Mouse (Mus musculus) CD8-positive naive resting alpha-beta T cell, adult 2 months (primary cell): Measurements from ENCODE around the gene Kcnd3.
A peak's percentile ranks its signal among the peaks of the same experiment; 100 is the strongest.
"Not testable (repeated sequence)": the region's sequence is repeated elsewhere in the genome, so short reads cannot be mapped to it uniquely, and the experiment has no call there.

Source experiments
- DNase-seq, 2 experiments: peaks; one replicate each; pipeline ENCODE4 v3.0.0; 2022; ENCODE audit warnings: low read depth in 2 of 2, low spot score in 2 of 2

The Kcnd3 gene

DNA sequence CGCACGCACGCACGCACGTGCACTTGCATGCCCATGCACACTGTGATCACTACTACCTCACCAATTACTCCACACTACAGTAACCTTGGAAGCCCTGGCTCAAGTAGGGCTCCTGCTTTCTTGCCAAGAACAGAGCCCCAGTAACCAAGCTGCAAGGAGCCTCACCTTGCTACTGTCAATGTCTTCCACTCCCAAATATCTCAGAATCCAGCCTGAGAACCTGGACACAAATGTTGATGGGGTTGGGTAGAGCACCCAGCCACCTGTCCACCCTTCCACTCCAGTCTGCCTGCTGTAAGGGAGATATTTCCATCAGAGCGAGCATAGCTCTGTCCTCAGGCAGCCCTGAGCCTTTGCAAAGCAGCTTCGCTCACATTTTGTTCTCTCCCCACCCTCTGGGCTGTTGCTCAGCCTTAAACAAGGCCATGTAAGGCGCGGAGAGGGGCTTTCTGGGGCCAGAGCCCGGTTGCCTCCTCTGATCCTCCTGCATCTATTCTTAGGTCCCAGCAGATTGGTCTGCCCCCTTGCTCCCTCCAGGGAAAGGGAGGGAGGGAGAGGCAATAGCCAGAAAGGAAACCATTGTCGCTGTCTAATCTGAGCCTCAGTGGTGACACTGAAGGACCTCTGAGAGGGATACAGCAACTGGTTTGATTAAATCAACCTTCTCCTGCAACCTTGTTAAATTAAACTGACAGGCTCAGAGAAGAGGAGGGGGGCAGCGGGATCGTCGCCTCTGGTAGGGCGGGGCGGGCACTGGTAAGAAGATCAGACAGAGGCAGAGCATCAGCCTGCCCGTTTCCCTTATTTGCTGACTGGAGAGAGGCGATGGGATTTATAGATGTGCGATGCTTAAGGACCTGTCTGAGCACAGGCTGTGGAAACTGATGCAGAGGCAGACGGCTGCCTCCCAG is 243.6 kb downstream of the Kcnd3 start:
- no peak for DNase-seq

- DNase-seq: no peak
Measured at GRCm38 (mm10) chr3:105696387-105697147, 244.4 kb downstream of the Kcnd3 start.

DNA sequence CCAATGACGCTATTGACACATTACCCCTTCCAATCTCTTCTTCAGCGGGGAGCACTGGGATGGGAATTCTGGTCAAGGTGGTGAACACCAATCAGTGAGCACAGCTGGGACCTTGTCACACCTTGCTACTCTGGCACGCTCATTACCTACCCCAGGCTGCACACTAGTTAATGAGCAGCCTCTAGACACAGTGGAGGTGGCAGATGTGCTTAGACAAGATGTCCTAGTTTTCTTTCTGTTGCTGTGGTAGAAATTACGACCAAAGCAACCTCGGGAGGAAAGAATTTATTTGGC is 245.0 kb downstream of the Kcnd3 start:
- DNase-seq: no peak

DNA sequence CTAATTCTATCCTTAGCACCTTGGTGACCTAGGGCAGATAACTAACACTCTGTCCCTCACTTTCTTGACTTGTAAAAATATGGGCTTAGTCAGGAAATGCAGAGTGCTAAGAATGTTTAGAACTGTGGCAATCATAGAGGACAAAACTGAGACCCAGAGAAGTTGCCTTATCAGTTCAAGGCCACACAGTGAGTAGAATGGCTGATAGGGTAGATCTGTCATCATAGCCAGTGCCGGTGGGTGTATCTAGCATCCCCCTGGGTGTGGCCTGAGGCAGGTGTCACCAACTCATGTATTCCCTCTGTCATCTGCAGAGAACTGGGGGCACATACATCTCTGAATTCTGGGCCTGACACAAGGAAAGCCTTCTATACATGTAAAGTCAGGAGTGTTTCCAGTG is 246.2 kb downstream of the Kcnd3 start:
- DNase-seq: no peak

DNA sequence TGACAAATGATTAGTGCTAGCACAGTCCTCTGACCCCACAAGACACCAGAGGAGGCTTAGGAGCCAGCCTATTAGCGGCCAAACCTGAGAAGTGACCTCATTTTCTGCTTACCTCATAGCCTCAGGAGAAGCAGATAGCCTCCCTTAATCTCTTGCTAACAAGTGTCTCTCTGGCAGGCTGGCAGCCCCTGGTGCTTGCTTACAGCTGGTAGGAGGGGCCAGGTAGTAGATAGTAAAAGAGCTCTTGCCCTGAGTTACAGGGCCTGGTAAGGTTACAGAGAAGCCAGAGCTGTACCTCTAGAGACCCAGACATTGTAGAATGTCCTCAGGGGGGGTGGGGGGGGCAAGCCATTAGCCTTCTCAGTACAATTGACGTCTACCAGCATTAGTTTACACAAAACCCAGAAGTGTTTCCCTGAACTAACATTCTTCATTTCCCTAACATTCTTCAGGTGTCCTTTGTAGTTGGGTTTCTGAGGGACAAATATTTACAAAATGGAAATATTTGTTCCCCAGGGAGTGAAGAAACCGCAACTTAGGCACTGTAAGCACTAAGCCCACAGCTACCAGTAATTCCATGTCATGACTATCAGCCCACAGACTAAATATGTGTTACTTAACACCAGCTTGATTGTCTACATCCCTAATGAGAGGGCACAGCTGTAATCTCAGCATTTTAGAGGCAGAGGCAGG is 247.3 kb downstream of the Kcnd3 start:
- no peak for DNase-seq

DNA sequence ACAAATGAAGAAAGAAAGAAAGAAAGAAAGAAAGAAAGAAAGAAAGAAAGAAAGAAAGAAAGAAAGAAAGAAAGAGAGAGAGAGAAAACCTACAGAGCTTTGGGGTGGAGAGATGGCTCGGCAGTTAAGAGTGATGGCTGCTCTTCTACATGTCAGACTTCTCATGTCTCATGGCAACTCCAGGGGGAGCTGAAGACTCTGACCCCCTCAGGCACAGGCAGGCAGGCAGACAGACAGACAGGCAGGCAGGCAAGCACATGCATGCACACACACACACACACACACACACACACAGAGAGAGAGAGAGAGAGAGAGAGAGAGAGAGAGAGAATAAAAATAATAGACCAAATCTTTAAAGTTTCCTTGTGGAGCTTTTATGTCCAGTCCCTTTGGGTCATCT is 248.7 kb downstream of the Kcnd3 start:
- DNase-seq: not testable (repeated sequence)

DNA sequence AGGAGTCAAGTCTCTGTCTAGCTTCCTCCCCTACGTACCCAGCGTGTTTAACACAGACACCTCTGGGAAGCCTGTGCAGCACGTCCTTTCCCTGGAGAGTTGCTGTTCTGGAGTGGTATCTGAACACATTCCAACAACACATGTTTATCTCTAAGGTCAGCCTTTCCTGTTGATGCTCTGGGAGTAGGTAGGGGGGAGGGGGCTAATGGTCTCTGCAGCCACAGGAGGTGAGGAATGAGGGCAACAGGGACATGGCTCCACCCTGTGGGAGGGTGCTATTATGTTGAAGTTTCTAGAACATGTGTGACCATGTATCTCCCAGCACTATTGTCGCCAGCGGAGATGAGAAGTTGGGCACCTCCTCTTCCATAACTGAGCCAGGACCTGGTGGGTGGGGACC is 249.3 kb downstream of the Kcnd3 start:
- no peak for DNase-seq

DNA sequence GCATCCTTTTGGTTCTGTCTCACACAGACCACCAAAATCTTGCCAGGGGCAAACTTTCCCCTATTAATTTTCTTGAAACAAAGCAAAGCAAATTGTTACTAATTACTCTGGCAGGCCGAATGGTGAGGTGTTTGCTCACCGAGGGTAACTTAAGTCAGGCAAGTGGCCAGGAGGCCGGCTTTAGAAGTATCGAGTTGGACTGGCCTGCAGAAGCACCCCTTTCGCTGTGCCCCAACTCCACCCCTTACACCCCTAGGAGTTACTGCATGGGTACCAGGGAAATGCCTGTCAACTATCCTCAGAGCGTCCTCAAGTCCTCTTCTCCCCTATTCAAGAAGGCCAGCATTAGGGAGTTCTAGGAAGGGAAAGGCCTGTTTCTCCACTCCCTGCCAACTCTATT is 251.4 kb downstream of the Kcnd3 start:
- DNase-seq: no peak

DNA sequence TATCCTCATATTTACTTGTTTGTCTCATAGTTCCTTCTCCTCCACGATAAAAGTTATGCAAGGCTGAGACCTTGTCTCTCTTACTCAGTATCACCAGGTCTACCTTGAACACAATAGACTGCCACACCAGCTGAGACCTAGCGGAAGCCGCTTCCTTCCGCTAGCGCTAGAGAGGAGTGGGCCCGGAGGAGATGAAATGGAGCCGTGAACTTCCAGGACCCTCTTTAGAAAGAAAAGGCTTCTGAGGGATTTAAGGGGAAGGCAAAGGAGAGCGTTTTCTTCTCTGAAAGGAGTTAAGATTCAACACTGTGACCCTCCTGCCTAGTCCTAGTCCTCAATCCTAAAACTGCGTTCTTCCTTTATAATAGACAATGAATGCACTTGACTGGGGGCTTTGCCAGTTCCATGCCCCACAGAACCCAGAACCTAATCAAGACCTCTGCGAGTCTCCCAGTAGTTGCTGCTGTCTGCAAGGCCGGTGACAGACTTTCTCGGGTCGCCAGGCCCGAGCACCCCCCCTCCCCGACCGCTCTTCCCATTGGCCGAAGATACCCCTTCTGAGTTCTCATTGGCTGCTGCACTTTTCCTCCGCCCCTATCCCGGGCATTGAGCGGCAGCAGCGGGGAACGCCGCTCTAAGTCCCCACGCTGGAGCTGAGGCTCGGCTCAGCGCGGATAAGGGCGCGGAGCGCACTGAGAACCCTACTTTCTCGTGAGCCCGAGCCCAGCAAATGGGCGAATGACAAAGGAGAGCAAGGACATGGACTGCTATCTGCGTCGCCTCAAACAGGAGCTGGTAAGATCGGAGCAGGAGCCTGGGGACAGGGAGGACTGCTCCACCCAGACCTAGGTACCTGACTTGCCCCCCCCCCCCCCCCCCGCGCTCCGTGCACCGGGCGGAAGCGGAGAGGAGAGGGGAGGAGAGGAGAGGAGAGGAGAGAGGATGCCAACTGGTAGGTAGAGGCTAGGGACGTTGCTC is 252.2 kb downstream of the Kcnd3 start, which contains the start of gene Inka2:
Inka2 (plus strand) TSS at position 569 of the 978 bp plus-strand sequence.
- peak; percentile 49 to 61 for DNase-seq

- peak; percentile 24 to 25 for DNase-seq
Measured at GRCm38 (mm10) chr3:105705061-105705549, 253.0 kb downstream of the Kcnd3 start.

GRCm38 (mm10) chr3:105705561-105705960 is 253.4 kb downstream of the Kcnd3 start:
- no peak for DNase-seq

DNA sequence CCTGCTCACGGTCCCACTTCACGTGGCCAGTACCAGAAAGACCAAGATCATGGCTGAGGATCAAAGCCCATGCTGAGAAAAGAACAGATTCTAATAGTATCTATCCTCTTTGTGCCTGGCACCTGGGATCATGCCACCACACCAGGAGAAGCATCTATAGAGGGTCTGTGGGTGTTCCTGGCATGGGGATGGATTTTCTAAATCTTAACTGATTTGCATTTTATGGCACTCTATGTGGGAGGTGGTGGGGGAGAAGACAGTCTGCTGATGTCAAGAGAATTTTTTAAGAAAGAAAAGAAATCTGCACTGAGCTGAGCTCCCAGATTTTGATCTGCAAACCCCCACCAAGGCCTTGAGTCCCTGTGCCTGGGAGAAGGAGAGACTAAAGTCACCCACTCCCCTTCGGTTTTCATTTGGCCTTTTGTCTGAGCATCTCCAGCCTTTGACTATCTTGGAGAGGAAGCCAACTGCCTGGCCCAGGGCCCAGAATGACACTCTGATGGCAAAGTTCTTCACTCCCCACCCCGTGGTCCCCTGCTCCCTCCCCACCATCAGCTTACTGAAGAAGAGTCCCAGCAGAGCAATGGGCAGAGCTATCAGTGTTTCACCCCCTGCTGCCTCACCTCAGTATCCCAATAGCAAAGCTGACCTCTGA is 254.4 kb downstream of the Kcnd3 start:
- DNase-seq: no peak

DNA sequence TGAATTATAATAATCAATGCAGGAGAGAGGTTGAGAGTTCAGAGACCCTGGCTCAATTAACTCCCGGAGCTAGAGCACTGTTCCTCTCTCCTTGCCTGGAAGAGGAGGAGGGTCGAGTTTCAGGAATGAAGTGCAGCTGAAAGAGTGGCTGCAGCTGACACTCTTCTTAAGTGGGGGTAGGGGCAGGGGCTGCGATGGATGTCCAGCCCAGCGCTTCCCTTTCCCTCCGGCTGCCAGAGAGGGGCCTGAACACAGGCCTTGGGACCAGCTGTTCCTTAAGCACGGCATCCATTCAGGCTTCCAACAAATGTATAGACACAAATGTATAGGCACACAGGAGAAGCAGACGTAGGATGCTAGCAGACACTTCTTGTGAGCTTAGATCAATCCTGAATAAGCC is 255.5 kb downstream of the Kcnd3 start:
- no peak for DNase-seq

DNA sequence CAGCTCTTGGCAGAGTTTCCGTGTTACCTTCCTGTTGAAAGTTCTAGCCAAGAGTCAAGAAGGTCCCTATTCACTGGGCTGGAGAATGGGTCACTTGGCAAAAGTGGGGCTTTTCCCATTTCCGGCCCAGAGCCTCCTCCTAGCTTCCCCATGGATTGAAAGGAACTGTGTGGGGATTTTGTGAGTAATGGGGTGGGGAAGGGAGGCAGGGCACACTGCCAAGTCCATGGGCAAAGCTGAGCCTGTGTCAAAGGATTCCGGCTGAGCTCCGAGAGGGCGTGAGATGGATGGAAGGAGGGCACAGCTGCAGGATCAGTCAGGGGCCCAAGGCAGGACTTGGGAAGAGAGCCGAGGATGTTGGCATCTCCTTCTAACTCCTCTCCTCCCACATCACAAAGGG is 258.1 kb downstream of the Kcnd3 start:
- DNase-seq: no peak

DNA sequence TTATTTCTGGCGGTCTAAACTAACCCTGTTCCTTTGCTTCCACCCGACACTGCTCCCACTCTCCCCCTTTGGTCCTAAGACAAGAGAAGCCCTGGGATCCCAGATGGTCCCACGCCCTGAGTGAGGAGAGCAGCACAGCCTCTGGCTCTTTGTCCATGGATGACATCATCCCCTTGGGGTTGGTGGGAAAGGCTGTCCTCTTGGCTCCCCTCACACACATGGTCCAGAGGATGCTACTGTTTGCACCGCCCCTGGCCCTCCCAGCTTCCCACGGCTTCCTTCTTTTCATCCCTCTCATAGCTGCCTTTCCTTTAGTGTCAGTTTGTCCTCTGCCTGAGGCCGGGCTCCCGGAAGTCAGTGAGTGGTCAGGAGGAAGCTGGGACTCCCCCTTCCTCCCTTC is 259.6 kb downstream of the Kcnd3 start:
- no peak for DNase-seq

DNA sequence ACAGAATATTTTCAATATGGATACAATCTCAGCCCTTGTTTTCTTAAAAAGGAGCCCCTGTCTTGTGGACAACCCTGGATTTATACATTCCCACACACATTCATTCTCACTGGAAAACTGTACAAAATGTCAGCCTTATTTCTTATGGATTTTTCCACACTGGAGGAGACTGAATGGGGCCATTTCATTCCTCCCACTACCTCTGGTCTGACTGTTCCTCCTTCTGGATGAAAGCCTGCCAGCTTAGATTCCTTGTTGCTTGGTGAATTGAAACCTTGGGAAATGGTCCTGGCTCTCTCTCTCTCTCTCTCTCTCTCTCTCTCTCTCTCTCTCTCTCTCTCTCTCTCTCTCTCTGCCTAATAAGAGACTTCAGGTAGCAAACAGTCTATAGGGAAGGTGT is 260.7 kb downstream of the Kcnd3 start:
- DNase-seq: no peak

DNA sequence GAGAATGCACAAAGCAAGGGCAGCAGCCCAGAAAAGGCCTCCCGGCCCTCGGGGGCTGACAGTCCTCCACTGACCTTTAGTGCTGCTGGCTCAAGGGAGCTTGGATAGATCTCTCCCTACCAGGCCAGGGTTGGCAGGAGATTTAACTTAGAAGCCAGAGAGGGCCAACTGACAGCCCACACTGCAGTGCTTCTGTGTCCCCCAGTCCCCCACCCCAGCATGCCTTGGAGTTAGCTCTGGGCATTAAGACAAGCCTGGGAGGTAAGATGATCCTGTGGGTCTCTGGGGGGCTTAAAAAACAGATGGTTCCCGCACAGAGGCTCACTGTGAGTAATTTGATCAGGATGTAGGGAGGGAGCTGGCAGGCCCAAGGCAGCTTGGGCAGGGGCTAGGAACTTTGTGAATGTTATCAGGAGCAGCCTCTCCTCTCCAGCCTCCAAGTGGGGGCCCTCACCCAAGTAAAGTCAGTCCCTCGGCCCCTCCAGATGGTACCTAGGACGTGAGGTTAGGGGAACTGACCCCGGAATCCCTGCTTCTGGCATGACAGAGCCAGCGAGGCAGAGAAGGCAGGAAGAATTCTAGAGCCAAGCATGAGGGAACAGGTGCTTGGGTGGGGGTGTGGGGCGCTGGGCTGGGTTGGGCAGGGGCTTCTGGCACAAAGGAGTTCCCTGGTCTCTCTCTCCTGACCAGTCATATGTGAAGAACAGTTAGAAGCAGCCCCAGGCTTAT is 262.1 kb downstream of the Kcnd3 start:
- DNase-seq: no peak

DNA sequence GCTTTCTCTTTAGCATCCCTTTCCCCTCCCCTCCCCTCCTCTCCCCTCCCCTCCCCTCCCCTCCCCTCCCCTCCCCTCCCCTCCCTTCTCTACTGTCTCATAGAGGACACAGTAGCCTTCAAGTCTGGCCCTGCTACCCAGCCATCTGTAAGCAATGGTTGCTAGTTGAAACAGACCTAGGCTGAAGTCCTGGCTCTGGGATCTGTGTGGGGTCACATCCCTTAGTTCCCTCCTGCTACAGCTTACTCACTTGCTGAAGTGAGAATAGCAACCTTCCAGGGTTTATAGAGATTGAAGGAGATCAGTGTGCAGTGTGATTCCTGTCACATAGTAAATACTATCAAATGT is 262.7 kb downstream of the Kcnd3 start:
- DNase-seq: no peak

GRCm38 (mm10) chr3:105716353-105717000 is 264.3 kb downstream of the Kcnd3 start:
- no peak for DNase-seq
